Comparison of ENCODE assay signal across 19 mouse cellular contexts in the genomic region with DNA sequence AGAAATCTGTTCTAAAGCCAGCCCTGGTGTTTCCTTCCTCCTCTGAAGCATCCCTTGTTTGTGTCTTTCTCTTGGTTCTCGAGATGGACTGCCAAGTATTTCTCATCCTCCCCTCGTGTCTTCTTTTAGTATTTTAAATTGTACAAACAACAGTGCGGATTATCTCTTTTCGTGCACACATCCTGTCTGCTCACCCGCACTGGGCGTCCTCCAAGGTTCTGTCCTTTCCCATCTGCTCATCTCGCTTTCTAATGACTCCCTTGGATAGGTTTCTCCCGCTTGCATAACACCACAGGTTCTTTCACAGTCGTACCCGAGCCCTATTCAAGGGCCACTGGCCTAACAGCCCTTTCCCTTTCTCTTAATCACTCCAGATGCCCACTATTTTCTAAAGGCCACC.
DNase-seq lines count a peak whose midpoint lies in the region; ATAC-seq lines count a peak whose summit lies in the region.
"Had no signal": no experiment of that assay in that cellular context is flagged by ENCODE, and none has a peak within 500 bp of the region (broad histone marks: within the 10 kb centered on the region; RNA-seq: fewer than 3 reads in every experiment).

No protein-coding gene starts in this region.

- ATAC-seq in cerebellum, adult (ENCODE audit: insufficient number of reproducible peaks, low FRiP score, low TSS enrichment): peak; percentile 90
- ATAC-seq: forebrain, embryonic 15.5 days; intestine, postnatal 0 days; midbrain, embryonic 13.5 days; Patski had no signal

- no peak for DNase-seq in cerebellum, postnatal 4 days (ENCODE audit: low spot score in 2 of 2)
- peak; percentile 28 for DNase-seq in urinary bladder, postnatal 14 days (ENCODE audit: low spot score)
- DNase-seq in urinary bladder, postnatal 25 days (ENCODE audit: low spot score): no peak
- peak; percentile 95 for DNase-seq in cerebellum, adult 9-11 months
- peak; percentile 45 for DNase-seq in skeletal muscle tissue, adult 2 months (ENCODE audit: low read depth, low spot score)
- no peak for DNase-seq in kidney, postnatal 36 days
- no peak for DNase-seq in adrenal gland, postnatal 10 days
- DNase-seq: heart, postnatal 4 days; kidney, adult 9 months; kidney, postnatal 10 days; lung, embryonic 14.5 days; lung, postnatal 14 days; retina, postnatal 1 day; right cerebral cortex, postnatal 14 days had no signal

Comparison
In these comparisons a context has a peak if more than half of its experiments do, and no peak if none do; other contexts are left out.
1. DNase-seq: peak in urinary bladder, postnatal 14 days (single experiment), cerebellum, adult 9-11 months (single experiment) and skeletal muscle tissue, adult 2 months (single experiment); none in cerebellum, postnatal 4 days (0 of 2), urinary bladder, postnatal 25 days (single experiment), kidney, postnatal 36 days (0 of 2) and adrenal gland, postnatal 10 days (single experiment).